Mouse (Mus musculus) heart, postnatal 36 days (tissue): ENCODE data around the gene Gm20696. TPM values are rescaled to one million over a fixed set of nuclear protein-coding genes. Genes with fewer than 3 reads are reported as not detected.

Source experiments
- DNase-seq, 2 experiments: peaks; one replicate each; pipeline ENCODE4 v3.0.0; 2021 to 2022
- intact Hi-C: fragments of 180-260 bp; cut with DNase I; formaldehyde crosslinking; loops from one replicate; pipeline ENCODE4 v1.15.1; 2025
- total RNA-seq, 2 experiments: library from RNA; stranded (reverse); gene quantifications; 2 replicates each; pipeline ENCODE4 v1.2.3; 2021

Gene Gm20696
- total RNA-seq, 2 experiments from 2014 or later = 2.4 to 2.5 TPM

- no peak for DNase-seq
- intact Hi-C loops = loop anchor here (2.0 to 5.0 kb wide), 5 partner anchors 72 to 997 kb away; no protein-coding TSS in a partner anchor
These were observed 142.8 kb downstream of the Gm20696 start for GRCm38 (mm10) chr6:99523679-99524370.

- intact Hi-C loops = loop anchor here (2.0 to 5.0 kb wide), 5 partner anchors 71 to 996 kb away; no protein-coding TSS in a partner anchor
- peak; percentile 76 to 87 for DNase-seq
These were observed 143.4 kb downstream of the Gm20696 start for GRCm38 (mm10) chr6:99523109-99523632.

- intact Hi-C loops = loop anchor here (2.0 to 5.0 kb wide), 5 partner anchors 70 to 995 kb away; no protein-coding TSS in a partner anchor
- peak; percentile 84 to 85 for DNase-seq
These were observed 144.1 kb downstream of the Gm20696 start, which contains the start of gene Foxp1 for GRCm38 (mm10) chr6:99522359-99523108. Gene Foxp1 (minus strand): TSS chr6:99522721.

- DNase-seq = peak; percentile 69 to 74
- intact Hi-C loops = loop anchor here (2.0 to 5.0 kb wide), 6 partner anchors 37 to 994 kb away; no protein-coding TSS in a partner anchor
These were observed 144.8 kb downstream of the Gm20696 start for GRCm38 (mm10) chr6:99521641-99522358.

- peak; percentile 72 to 81 for DNase-seq
- intact Hi-C loops = loop anchor here (2.0 to 5.0 kb wide), 5 partner anchors 36 to 994 kb away; no protein-coding TSS in a partner anchor
These were observed 145.5 kb downstream of the Gm20696 start for GRCm38 (mm10) chr6:99521038-99521640.

GRCm38 (mm10) chr6:99520676-99521037 lies 145.9 kb downstream of the Gm20696 start:
- DNase-seq = no peak

GRCm38 (mm10) chr6:99519806-99520675 lies 146.6 kb downstream of the Gm20696 start:
- DNase-seq = peak; percentile 33 to 56
- intact Hi-C loops = loop anchor here (2.0 to 5.0 kb wide), 5 partner anchors 35 to 993 kb away; no protein-coding TSS in a partner anchor

More at GRCm38 (mm10) chr6:99520676-99521037, 145.9 kb downstream of the Gm20696 start:
- intact Hi-C loops = loop anchor here (2.0 to 5.0 kb wide), 5 partner anchors 36 to 993 kb away; no protein-coding TSS in a partner anchor

GRCm38 (mm10) chr6:99519052-99519451 lies 147.5 kb downstream of the Gm20696 start:
- intact Hi-C loops = no loop called here
- DNase-seq = no peak

- intact Hi-C loops = no loop called here
- DNase-seq = no peak
These were observed 150.9 kb downstream of the Gm20696 start for GRCm38 (mm10) chr6:99515667-99516199.

GRCm38 (mm10) chr6:99511862-99512261 lies 154.7 kb downstream of the Gm20696 start:
- DNase-seq = no peak
- intact Hi-C loops = no loop called here

- DNase-seq = peak in 1 of 2 experiments; percentile 18
- intact Hi-C loops = no loop called here
These were observed 157.4 kb downstream of the Gm20696 start for GRCm38 (mm10) chr6:99509189-99509592.

- no peak for DNase-seq
- intact Hi-C loops = no loop called here
These were observed 159.8 kb downstream of the Gm20696 start for GRCm38 (mm10) chr6:99506816-99507215.

GRCm38 (mm10) chr6:99503741-99504140 lies 162.9 kb downstream of the Gm20696 start:
- DNase-seq = no peak
- intact Hi-C loops = no loop called here

GRCm38 (mm10) chr6:99502727-99503126 lies 163.9 kb downstream of the Gm20696 start:
- intact Hi-C loops = no loop called here
- no peak for DNase-seq

GRCm38 (mm10) chr6:99502314-99502713 lies 164.3 kb downstream of the Gm20696 start:
- DNase-seq = no peak
- intact Hi-C loops = no loop called here

- intact Hi-C loops = no loop called here
These were observed 165.9 kb downstream of the Gm20696 start for GRCm38 (mm10) chr6:99500570-99501270.

GRCm38 (mm10) chr6:99498082-99498481 lies 168.5 kb downstream of the Gm20696 start:
- intact Hi-C loops = no loop called here

More at GRCm38 (mm10) chr6:99500570-99501270, 165.9 kb downstream of the Gm20696 start:
- DNase-seq = no peak

GRCm38 (mm10) chr6:99496114-99496513 lies 170.5 kb downstream of the Gm20696 start:
- intact Hi-C loops = no loop called here
- DNase-seq = no peak

More at GRCm38 (mm10) chr6:99498082-99498481, 168.5 kb downstream of the Gm20696 start:
- DNase-seq = no peak
